Mouse (Mus musculus) Patski (cell line): Measurements from ENCODE around the gene 2810004N23Rik. TPM values are rescaled to one million over a fixed set of nuclear protein-coding genes. Genes with fewer than 3 reads are reported as not detected.

Source experiments
- ATAC-seq: fragments of 100-300 bp; one replicate; pipeline ENCODE4 v1.8.0; 2021
- CTCF ChIA-PET: fragments of 350-600 bp; sonication (Branson Sonifier 250); formaldehyde crosslinking; loops from one replicate; lab custom pipeline; 2022; ENCODE audit warnings: inconsistent platforms; lab: Charles Lee
- POLR2A ChIA-PET: fragments of 350-600 bp; sonication (Branson Sonifier 250); formaldehyde crosslinking; loops from one replicate; lab custom pipeline; 2022; ENCODE audit warnings: antibody characterized with exemption, inconsistent platforms; lab: Charles Lee
- DNase-seq: peaks from one replicate; pipeline ENCODE4 v3.0.0-alpha.2; 2011; ENCODE audit warnings: low read depth, low spot score
- H3K27me3 ChIP-seq: fragments of 371-371 bp; one replicate; pipeline ENCODE4 v1.5.1; 2021
- CTCF ChIP-seq: fragments of 100-300 bp; IDR thresholded peaks from one replicate; pipeline ENCODE4 v1.5.1; 2021
- in situ Hi-C: fragments of 300-500 bp; cut with MboI; formaldehyde crosslinking; loops from 3 replicates; pipeline ENCODE4 v1.11.1; 2018; ENCODE audit warnings: low pct_unique_long_range_greater_than_20kb, mixed read lengths
- polyA plus RNA-seq: library from polyadenylated mRNA; unstranded; gene quantifications from one replicate; pipeline ENCODE4 v1.2.3, GENCODE M21; 2021

2810004N23Rik gene
- polyA plus RNA-seq, 1 experiment from 2014 or later = 43.0 TPM

DNA sequence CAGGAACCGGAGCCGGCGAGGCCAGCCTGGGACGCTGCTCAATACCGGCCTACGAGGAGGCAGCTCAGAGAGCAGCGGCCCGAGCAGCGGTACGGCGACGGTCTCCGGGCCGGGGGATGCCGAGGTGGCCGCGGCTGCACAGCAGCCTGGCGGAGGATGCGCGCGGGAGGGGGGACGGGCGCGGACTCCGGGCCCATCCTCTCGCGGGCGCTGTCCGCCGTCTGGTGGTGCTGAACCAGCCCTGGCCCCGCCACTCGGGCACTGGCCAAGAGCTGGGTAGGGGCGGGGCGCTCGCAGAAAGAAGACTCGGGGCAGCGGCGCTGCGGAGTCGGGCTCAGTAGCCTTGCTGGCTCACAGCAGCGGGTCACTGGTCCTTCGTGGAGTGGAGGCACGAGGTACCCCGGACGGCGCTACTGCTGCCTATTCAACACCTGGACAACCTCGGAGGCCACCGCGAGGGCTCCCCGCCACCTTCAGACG is 69.7 kb downstream of the 2810004N23Rik start:
- DNase-seq = peak; percentile 28
- ChIA-PET POLR2A (interaction anchor here (0.6 kb wide), 1 partner anchor 175 kb away, joined by 3 read pairs; no protein-coding TSS in a partner anchor), CTCF (interaction anchor here (1.8 kb wide), 1 partner anchor 17 kb away, joined by 5 read pairs; no protein-coding TSS in a partner anchor)
- H3K27me3 ChIP-seq = peaks cover 52% of the 10 kb centered on the region
- ATAC-seq = peak; percentile 79
- in situ Hi-C loops = no loop called here
- no peak for TF ChIP-seq CTCF

DNA sequence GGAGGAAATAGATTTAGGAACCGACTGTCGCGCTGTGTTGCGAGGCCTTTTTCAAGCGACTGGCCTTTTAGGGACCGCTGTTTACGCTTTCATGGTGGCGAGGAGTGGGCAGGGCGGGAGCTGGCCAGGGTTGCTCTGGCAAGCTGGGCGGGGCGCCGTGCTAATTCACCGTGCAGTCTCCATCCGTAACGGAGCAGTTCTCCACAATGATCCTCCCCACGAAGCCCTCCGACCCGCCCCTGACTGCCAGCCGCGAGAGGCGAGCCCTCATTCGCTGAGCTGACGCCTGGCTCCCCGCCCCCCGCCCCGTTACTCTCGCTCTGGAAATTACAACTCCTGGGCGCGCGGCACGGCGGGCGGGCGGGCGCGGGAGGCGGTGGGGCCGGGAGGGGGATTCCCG is 70.2 kb downstream of the 2810004N23Rik start, which contains the start of gene Trim67:
Trim67 (plus strand) TSS at position 385 of the 400 bp plus-strand sequence.
- ChIA-PET POLR2A (interaction anchor here (0.6 to 0.7 kb wide), 2 partner anchors 8 to 175 kb away, joined by 3 to 9 read pairs; no protein-coding TSS in a partner anchor), CTCF (interaction anchor here (1.1 to 1.8 kb wide), 2 partner anchors 16 kb away, joined by 3 to 5 read pairs; no protein-coding TSS in a partner anchor)
- DNase-seq (no peak), ATAC-seq (peak; percentile 47)
- peaks cover 51% of the 10 kb centered on the region for H3K27me3 ChIP-seq
- in situ Hi-C loops = no loop called here
- TF ChIP-seq CTCF = no peak

DNA sequence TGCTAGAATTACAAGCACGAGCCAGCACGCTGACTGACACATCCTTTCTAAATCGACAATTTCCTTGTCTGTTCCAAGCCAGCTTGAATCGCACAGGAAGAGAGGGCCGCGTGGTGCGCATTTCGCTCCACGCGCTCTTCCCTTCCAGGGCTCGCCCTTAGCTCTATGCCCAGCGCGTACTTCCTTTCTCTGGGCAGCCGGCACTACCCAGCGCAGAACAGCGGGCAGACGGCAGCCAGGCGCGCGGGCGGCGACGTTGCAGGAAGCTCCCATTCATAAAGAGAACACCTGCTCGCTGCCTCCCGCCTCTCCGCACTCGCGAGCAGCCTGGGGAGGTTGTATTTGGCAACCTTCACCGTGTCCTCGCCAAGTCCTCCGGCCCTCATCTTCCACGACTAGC is 70.7 kb downstream of the 2810004N23Rik start:
- DNase-seq (no peak), ATAC-seq (no peak)
- H3K27me3 ChIP-seq = peaks cover 54% of the 10 kb centered on the region
- no peak for TF ChIP-seq CTCF
- ChIA-PET CTCF (interaction anchor here (1.1 to 1.8 kb wide), 2 partner anchors 16 to 17 kb away, joined by 3 to 5 read pairs; no protein-coding TSS in a partner anchor), POLR2A (interaction anchor here (0.5 to 0.9 kb wide), 4 partner anchors 8 to 912 kb away, joined by 3 to 9 read pairs (median 3); partner anchors contain the start of genes Arv1 and Ttc13)
- in situ Hi-C loops = no loop called here

DNA sequence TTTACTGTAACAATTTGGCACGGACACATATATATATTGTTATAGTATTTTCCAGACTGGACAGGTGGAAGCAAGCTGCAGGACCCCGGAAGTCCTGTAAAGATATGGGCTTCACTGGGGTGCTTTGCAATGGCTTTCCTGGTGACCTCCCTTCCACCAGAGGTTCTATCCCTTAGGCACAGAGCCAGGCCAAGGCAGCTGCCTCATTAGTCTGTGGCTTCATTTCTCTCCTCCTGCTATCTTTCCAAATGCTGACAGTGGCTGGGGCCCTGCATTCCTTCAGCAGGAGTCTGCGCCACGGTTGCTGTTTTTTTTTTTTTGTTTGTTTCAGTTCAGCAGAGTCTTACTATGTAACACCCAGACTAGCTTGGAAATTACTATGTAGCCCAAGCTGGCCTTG is 71.2 kb downstream of the 2810004N23Rik start:
- ChIA-PET POLR2A (interaction anchor here (0.5 to 0.9 kb wide), 2 partner anchors 70 to 911 kb away, joined by 3 read pairs; partner anchors contain the start of genes Arv1 and Ttc13), CTCF (interaction anchor here (1.1 to 1.8 kb wide), 2 partner anchors 15 to 17 kb away, joined by 3 to 5 read pairs; no protein-coding TSS in a partner anchor)
- no peak for ATAC-seq
- H3K27me3 ChIP-seq = peaks cover 57% of the 10 kb centered on the region
- in situ Hi-C loops = no loop called here
- no peak for TF ChIP-seq CTCF
- no peak for DNase-seq

DNA sequence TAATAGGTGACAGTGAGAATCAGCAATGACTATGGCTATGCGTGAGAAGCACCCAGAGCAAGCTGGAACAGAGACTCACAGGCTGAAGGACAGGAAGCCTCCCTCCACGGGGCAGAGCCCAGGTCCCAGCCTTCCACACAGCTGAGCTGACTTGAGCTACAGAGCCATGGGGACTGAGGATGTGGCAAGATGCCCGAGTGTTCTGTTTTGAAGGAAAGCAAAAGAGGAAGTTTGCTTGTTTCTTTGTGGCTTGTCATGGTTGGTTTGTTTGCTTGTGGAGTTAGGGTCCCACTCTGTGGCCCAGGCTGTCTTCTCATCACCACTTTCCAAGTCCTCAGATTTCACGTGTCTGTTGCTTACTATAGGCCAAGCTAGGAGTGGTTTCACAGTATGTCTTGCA is 72.2 kb downstream of the 2810004N23Rik start:
- ATAC-seq (no peak), DNase-seq (no peak)
- no peak for TF ChIP-seq CTCF
- in situ Hi-C loops = no loop called here
- CTCF ChIA-PET = no interaction called here
- H3K27me3 ChIP-seq = peaks cover 55% of the 10 kb centered on the region
- POLR2A ChIA-PET = no interaction called here

Other genes with a start within 250 kb of the 2810004N23Rik start
- 84.9 TPM for gene 2310022B05Rik, start 199.8 kb downstream of the 2810004N23Rik start, polyA plus RNA-seq
- 77.7 TPM for gene Ttc13, start 141.1 kb downstream of the 2810004N23Rik start, polyA plus RNA-seq
- gene Arv1, start 141.0 kb downstream of the 2810004N23Rik start, polyA plus RNA-seq = 18.5 TPM
- gene Fam89a, start 111.3 kb downstream of the 2810004N23Rik start, polyA plus RNA-seq = 1.2 TPM
- 0.33 TPM for gene Trim67, start 70.0 kb downstream of the 2810004N23Rik start, polyA plus RNA-seq
- 102 TPM for gene Gnpat, start 87 bp downstream of the 2810004N23Rik start, polyA plus RNA-seq
- 12.2 TPM for gene Exoc8, start 34.6 kb upstream of the 2810004N23Rik start, polyA plus RNA-seq
- gene Sprtn, start 34.8 kb upstream of the 2810004N23Rik start, polyA plus RNA-seq = 16.5 TPM
- 50.7 TPM for gene Egln1, start 86.2 kb upstream of the 2810004N23Rik start, polyA plus RNA-seq
- gene Tsnax, start 149.9 kb upstream of the 2810004N23Rik start, polyA plus RNA-seq = 87.7 TPM
- 0.06 TPM for gene Disc1, start 191.1 kb upstream of the 2810004N23Rik start, polyA plus RNA-seq